Mouse (Mus musculus): ENCODE data around the gene Sds. TPM values are rescaled to one million over a fixed set of nuclear protein-coding genes. Genes with fewer than 3 reads are reported as not detected.
A peak's percentile ranks its signal among the peaks of the same experiment; 100 is the strongest.

Gene Sds
- polyA plus RNA-seq, 1 experiment from 2014 or later = not detected

DNA sequence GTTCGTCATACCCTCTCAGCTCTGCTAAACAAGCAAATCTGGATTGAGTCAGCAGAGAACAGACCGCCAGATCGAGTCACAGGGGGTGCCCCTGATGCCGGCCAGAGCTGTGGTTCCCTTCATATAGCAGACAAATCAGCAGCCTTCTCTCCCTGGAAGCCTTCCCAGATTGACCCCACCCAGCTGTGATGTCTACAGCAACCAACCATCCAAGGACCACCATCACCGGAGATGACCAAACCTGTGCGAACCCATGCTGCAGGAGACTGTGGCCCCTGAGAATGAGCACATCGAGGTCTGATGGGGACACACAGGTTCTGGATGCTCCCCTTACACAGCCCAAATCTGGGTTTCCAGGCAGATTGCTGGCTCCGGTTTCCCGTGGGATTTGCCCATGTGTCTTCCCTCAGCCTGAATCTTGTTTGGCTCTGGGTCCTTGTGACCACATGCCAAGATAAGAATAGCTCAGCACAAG is 25.9 kb downstream of the Sds start:
- peak overlapping the region; percentile 74; the same call in 1 of the 2 replicates for H3K9ac ChIP-seq (ENCODE audit: low read depth, low read length)
- H3K27ac ChIP-seq (ENCODE audit: low read depth, low read length) = no peak overlapping the region
- no peaks in the 10 kb centered on the region for H3K36me3 ChIP-seq (ENCODE audit: control insufficient read depth, insufficient read depth, low read length)
- 61% methylated on average over 9 of the region's 9 CpGs for WGBS (ENCODE audit: insufficient replicate concordance)
- H3K9me3 ChIP-seq (replicated peaks; ENCODE audit: control insufficient read depth, low read length) = no peaks in the 10 kb centered on the region
- peak overlapping the region; percentile 94 for H3K4me2 ChIP-seq
- no peak for ATAC-seq (replicated peaks; ENCODE audit: insufficient number of reproducible peaks, low FRiP score, low TSS enrichment)
- no peaks in the 10 kb centered on the region for H3K27me3 ChIP-seq (ENCODE audit: control insufficient read depth, insufficient read depth, low read length)
- peak overlapping the region; percentile 71 for H3K4me3 ChIP-seq (ENCODE audit: low read depth, low read length)
- H3K4me1 ChIP-seq (ENCODE audit: control insufficient read depth, insufficient read depth, low read length) = peaks cover 12% of the 10 kb centered on the region

DNA sequence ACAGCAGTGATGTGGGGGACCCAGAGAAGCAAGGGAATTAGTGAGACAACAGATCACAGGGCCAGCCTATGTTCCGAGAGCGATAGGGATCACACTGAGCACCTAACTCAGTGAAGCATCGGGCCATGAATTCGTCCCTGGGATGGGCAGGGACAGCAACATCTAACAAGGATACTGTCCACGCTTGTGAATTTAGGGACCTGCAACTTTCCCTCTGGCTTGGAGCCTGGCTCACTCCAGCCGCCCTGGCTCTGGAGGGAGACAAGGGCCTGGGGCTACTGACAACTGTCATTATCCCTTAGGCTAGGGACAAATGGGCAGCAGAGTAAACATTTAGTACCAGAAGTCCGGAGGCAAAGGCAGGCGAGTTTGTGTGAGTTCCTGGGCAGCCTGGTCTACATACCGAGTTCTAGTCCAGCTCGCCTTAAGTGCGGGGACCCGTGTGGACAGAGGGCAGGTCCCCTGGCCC is 26.4 kb downstream of the Sds start:
- no peak for ATAC-seq (replicated peaks; ENCODE audit: insufficient number of reproducible peaks, low FRiP score, low TSS enrichment)
- Histone ChIP-seq H3K36me3 (ENCODE audit: control insufficient read depth, insufficient read depth, low read length) (no peaks in the 10 kb centered on the region), H3K4me1 (ENCODE audit: control insufficient read depth, insufficient read depth, low read length) (peaks cover 12% of the 10 kb centered on the region), H3K27ac (ENCODE audit: low read depth, low read length) (no peak overlapping the region), H3K4me2 (peak overlapping the region; percentile 94), H3K4me3 (ENCODE audit: low read depth, low read length) (peak overlapping the region; percentile 71), H3K27me3 (ENCODE audit: control insufficient read depth, insufficient read depth, low read length) (no peaks in the 10 kb centered on the region), H3K9ac (ENCODE audit: low read depth, low read length) (peak overlapping the region; percentile 74), H3K9me3 (replicated peaks; ENCODE audit: control insufficient read depth, low read length) (no peaks in the 10 kb centered on the region)
- WGBS (ENCODE audit: insufficient replicate concordance) = 8% methylated on average over 12 of the region's 12 CpGs

DNA sequence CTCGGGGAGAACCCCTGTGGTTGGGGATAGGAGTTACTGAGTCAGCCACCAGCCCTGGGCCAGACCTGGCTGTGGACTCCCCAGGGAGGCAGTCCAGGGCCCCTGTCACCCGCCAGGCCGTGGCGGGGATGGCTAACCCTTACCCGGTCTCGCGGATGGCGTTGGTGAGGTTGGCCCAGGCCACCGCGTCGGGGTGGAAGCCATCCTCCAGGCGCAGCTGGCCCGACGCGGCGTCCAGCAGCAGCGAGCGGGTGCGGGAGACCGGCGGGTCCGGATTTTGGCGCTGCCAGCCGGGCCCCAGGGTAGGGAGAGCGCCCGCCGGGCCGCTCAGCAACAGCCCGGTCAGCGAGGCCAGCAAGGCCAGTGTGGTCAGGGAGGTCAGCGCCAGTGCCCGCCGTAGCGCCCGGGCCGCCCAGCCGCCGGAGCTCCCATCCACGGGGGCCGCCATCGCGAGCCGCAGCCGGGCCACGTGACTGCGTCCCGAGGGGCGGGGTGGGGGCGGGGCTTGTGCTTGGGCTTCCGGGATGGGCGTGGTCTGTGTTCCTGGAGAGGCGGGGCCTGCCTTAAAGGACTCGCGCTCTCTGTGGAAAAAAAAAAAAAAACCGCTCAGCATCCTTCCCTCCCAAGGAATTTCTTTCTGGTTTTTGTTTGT is 26.9 kb downstream of the Sds start, which contains the start of gene Plbd2:
Gene Plbd2, minus strand, starts transcription at position 482 of the 652 bp plus-strand sequence.
- Histone ChIP-seq H3K9me3 (replicated peaks; ENCODE audit: control insufficient read depth, low read length) (no peaks in the 10 kb centered on the region), H3K27me3 (ENCODE audit: control insufficient read depth, insufficient read depth, low read length) (no peaks in the 10 kb centered on the region), H3K4me2 (peak within 1 kb of the TSS; percentile 94), H3K36me3 (ENCODE audit: control insufficient read depth, insufficient read depth, low read length) (no peaks in the 10 kb centered on the region), H3K4me3 (ENCODE audit: low read depth, low read length) (peak within 1 kb of the TSS; percentile 71), H3K9ac (ENCODE audit: low read depth, low read length) (peak within 1 kb of the TSS; percentile 74), H3K4me1 (ENCODE audit: control insufficient read depth, insufficient read depth, low read length) (peaks cover 12% of the 10 kb centered on the region), H3K27ac (ENCODE audit: low read depth, low read length) (no peak within 1 kb of the TSS)
- under 1% methylated on average over 52 of the region's 55 CpGs for WGBS (ENCODE audit: insufficient replicate concordance)
- peak; percentile 58 for ATAC-seq (replicated peaks; ENCODE audit: insufficient number of reproducible peaks, low FRiP score, low TSS enrichment)

DNA sequence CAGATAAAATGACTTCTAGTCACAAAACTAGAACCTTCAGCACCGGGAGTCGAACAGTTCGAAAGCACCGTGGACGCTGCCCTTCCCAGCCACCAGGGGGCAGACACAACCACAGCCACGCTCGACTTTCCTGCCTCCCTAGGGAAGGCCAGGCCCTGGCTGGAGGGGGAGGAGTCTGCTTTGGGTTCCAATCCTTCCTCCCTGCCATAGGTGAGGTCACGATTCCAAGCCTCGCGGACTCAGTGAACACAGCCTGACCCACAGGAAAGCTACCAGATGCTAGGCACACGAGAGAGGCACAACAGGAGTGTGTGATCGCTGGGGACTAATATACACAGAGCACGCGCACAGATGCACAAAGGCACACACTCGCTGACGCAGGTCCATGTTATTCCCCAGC is 29.0 kb downstream of the Sds start:
- Histone ChIP-seq H3K4me1 (ENCODE audit: control insufficient read depth, insufficient read depth, low read length) (peaks cover 12% of the 10 kb centered on the region), H3K4me2 (peak overlapping the region; percentile 50), H3K36me3 (ENCODE audit: control insufficient read depth, insufficient read depth, low read length) (no peaks in the 10 kb centered on the region), H3K27me3 (ENCODE audit: control insufficient read depth, insufficient read depth, low read length) (no peaks in the 10 kb centered on the region), H3K9me3 (replicated peaks; ENCODE audit: control insufficient read depth, low read length) (no peaks in the 10 kb centered on the region), H3K4me3 (ENCODE audit: low read depth, low read length) (no peak overlapping the region), H3K27ac (ENCODE audit: low read depth, low read length) (no peak overlapping the region), H3K9ac (ENCODE audit: low read depth, low read length) (no peak overlapping the region)
- ATAC-seq (replicated peaks; ENCODE audit: insufficient number of reproducible peaks, low FRiP score, low TSS enrichment) = no peak
- 21% methylated on average over 16 of the region's 16 CpGs for WGBS (ENCODE audit: insufficient replicate concordance)

DNA sequence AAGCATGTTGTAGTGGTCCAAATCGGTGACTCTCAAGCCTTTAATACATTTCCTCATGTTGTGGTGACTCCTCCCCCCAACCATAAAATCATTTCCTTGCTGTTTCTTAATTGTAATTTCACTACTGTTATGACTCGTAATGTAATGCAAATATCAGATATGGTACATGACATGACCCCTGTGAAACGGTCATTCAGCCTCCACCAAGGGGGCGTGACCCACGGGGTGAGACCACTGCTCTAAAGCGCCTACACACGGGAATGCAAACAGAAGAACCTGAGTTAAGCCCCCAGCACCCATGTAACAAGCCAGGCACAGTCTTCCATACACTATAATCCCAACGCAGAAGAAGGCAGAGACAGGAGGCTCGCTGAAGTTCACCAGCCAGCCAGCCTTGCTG is 29.5 kb downstream of the Sds start:
- Histone ChIP-seq H3K36me3 (ENCODE audit: control insufficient read depth, insufficient read depth, low read length) (no peaks in the 10 kb centered on the region), H3K9me3 (replicated peaks; ENCODE audit: control insufficient read depth, low read length) (no peaks in the 10 kb centered on the region), H3K4me3 (ENCODE audit: low read depth, low read length) (no peak overlapping the region), H3K9ac (ENCODE audit: low read depth, low read length) (no peak overlapping the region), H3K27ac (ENCODE audit: low read depth, low read length) (no peak overlapping the region), H3K4me2 (peak overlapping the region; percentile 50), H3K27me3 (ENCODE audit: control insufficient read depth, insufficient read depth, low read length) (no peaks in the 10 kb centered on the region), H3K4me1 (ENCODE audit: control insufficient read depth, insufficient read depth, low read length) (peaks cover 12% of the 10 kb centered on the region)
- WGBS (ENCODE audit: insufficient replicate concordance) = 60% methylated on average over 9 of the region's 9 CpGs
- no peak for ATAC-seq (replicated peaks; ENCODE audit: insufficient number of reproducible peaks, low FRiP score, low TSS enrichment)

DNA sequence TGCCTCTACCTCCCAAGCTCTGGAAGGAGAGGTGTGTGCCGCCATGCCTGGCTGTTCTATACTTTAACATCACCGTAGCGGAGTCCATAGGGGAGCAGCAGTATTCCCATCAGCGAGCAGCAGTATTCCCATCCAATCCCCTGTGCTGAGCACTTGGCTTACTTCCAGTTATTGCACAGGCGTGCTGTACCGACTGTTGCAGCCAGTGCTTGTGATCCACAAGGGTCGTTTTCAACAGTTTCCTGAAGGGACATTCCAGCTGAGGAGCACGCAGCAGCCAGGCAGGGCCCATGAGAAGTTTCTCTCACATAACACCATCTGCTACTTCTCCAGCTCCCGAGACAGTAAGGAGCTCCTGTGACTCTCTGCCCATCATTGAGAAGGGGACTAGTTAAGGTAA is 30.2 kb downstream of the Sds start:
- Histone ChIP-seq H3K27me3 (ENCODE audit: control insufficient read depth, insufficient read depth, low read length) (0 out of 2 replicates have a peak, but pooled peaks cover 2% of the 10 kb centered on the region), H3K36me3 (ENCODE audit: control insufficient read depth, insufficient read depth, low read length) (no peaks in the 10 kb centered on the region), H3K4me2 (no peak overlapping the region), H3K4me3 (ENCODE audit: low read depth, low read length) (no peak overlapping the region), H3K9me3 (replicated peaks; ENCODE audit: control insufficient read depth, low read length) (no peaks in the 10 kb centered on the region), H3K4me1 (ENCODE audit: control insufficient read depth, insufficient read depth, low read length) (peaks cover 14% of the 10 kb centered on the region), H3K9ac (ENCODE audit: low read depth, low read length) (no peak overlapping the region), H3K27ac (ENCODE audit: low read depth, low read length) (no peak overlapping the region)
- WGBS (ENCODE audit: insufficient replicate concordance) = 56% methylated on average over 9 of the region's 9 CpGs
- no peak for ATAC-seq (replicated peaks; ENCODE audit: insufficient number of reproducible peaks, low FRiP score, low TSS enrichment)

DNA sequence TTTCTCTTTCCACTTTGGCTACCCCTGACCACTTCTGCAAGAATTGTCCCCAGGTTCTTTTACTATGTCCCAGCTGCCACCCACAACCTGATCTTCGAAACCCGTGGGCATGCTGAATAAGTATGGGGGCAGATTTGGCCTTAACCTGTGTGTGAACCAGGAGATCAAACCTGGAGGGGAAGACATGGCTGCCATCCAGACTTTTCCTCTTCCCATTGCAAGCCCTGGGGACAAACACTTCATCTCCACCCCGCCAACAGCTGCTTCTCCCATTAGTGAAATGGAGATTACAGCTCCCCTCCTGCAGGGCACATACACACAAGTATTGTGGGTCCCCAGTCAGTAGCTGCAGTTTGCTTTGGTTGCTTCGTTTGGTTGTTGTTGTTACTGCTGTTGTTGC is 31.0 kb downstream of the Sds start:
- Histone ChIP-seq H3K4me3 (ENCODE audit: low read depth, low read length) (no peak overlapping the region), H3K4me1 (ENCODE audit: control insufficient read depth, insufficient read depth, low read length) (peaks cover 11% of the 10 kb centered on the region), H3K9me3 (replicated peaks; ENCODE audit: control insufficient read depth, low read length) (no peaks in the 10 kb centered on the region), H3K27ac (ENCODE audit: low read depth, low read length) (no peak overlapping the region), H3K27me3 (ENCODE audit: control insufficient read depth, insufficient read depth, low read length) (0 out of 2 replicates have a peak, but pooled peaks cover 4% of the 10 kb centered on the region), H3K36me3 (ENCODE audit: control insufficient read depth, insufficient read depth, low read length) (no peaks in the 10 kb centered on the region), H3K9ac (ENCODE audit: low read depth, low read length) (no peak overlapping the region), H3K4me2 (no peak overlapping the region)
- no peak for ATAC-seq (replicated peaks; ENCODE audit: insufficient number of reproducible peaks, low FRiP score, low TSS enrichment)
- 54% methylated on average over 4 of the region's 4 CpGs for WGBS (ENCODE audit: insufficient replicate concordance)

DNA sequence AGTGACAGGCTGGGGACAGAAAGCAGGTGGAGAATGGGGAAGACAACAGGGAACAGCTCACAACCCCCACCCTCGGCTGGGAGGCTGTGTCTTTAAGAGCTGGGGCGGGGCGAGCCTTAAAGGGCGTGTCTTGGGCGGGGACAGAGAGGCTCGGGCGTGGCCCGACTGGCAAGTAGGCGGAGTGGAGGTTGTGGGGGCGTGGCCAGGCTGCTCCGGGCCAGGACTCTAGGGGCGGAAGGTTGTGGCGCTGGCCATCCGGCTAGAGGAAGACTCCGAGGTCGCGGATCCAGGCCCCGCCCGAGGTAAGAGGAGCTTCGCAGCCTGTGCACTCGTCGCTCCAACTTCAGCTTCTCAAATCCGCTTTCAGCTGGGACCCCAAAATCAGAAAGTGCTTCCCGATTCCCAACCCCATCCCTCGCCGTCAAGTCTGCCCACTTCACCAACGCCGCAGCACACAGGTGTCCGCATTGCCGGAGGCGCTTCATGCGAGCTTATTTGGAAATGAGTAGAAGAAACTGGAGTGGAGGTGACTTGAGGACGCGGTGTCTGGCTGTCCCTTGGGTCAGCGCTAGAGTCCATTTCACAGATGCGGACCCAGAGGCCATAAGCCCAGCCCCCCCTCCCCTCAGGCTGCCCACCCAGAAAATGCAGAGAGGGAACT is 34.8 kb downstream of the Sds start, which contains the start of gene Slc8b1:
Gene Slc8b1, plus strand, starts transcription at position 187 of the 661 bp plus-strand sequence.
- H3K27ac ChIP-seq (ENCODE audit: low read depth, low read length) = no peak within 1 kb of the TSS
- peak; percentile 87 for ATAC-seq (replicated peaks; ENCODE audit: insufficient number of reproducible peaks, low FRiP score, low TSS enrichment)
- no peaks in the 10 kb centered on the region for H3K36me3 ChIP-seq (ENCODE audit: control insufficient read depth, insufficient read depth, low read length)
- WGBS (ENCODE audit: insufficient replicate concordance) = 2% methylated on average over 36 of the region's 36 CpGs
- H3K4me2 ChIP-seq = peak within 1 kb of the TSS; percentile 82
- H3K27me3 ChIP-seq (ENCODE audit: control insufficient read depth, insufficient read depth, low read length) = 0 out of 2 replicates have a peak, but pooled peaks cover 4% of the 10 kb centered on the region
- H3K9ac ChIP-seq (ENCODE audit: low read depth, low read length) = peak within 1 kb of the TSS; percentile 67
- peak within 1 kb of the TSS; percentile 55 for H3K4me3 ChIP-seq (ENCODE audit: low read depth, low read length)
- H3K9me3 ChIP-seq (replicated peaks; ENCODE audit: control insufficient read depth, low read length) = no peaks in the 10 kb centered on the region
- H3K4me1 ChIP-seq (ENCODE audit: control insufficient read depth, insufficient read depth, low read length) = peaks cover 12% of the 10 kb centered on the region; the same call in 1 of the 2 replicates

Measured in heart, embryonic 11.5 days (tissue).